Mouse (Mus musculus) MEL (cell line): Measurements from ENCODE around the gene Acsl5.
A peak's percentile ranks its signal among the peaks of the same experiment; 100 is the strongest.

Experiments used
- E2F4 ChIP-seq: IDR thresholded peaks from 2 replicates; pipeline ENCODE4 v1.6.1; 2011; ENCODE audit warnings: low read depth, low read length, improper control_type of control experiment, borderline replicate concordance
- GATA1 ChIP-seq: IDR thresholded peaks from 2 replicates; pipeline ENCODE4 v1.6.1; 2011; ENCODE audit warnings: low read depth, low read length, improper control_type of control experiment
- MAFK ChIP-seq: IDR thresholded peaks from 2 replicates; pipeline ENCODE4 v1.6.1; 2011; ENCODE audit warnings: low read depth, mild to moderate bottlenecking, low read length, improper control_type of control experiment, borderline replicate concordance
- MAX ChIP-seq: IDR thresholded peaks from 2 replicates; pipeline ENCODE4 v1.6.1; 2011; ENCODE audit warnings: low read length, improper control_type of control experiment
- POLR2A ChIP-seq, 2 experiments: IDR thresholded peaks; 2 replicates each; pipeline ENCODE4 v1.6.1; 2011 to 2012; ENCODE audit warnings: low read length in 2 of 2, mild to moderate bottlenecking in 2 of 2, control low read depth in 1 of 2, improper control_type of control experiment in 1 of 2, low read depth in 1 of 2, moderate library complexity in 1 of 2; ENCODE audit not compliant: control insufficient read depth in 1 of 2, insufficient read depth in 1 of 2, poor library complexity in 1 of 2
- POLR2AphosphoS2 ChIP-seq: IDR thresholded peaks from 2 replicates; pipeline ENCODE4 v1.6.1; 2011; ENCODE audit warnings: low read length, improper control_type of control experiment
- TAL1 ChIP-seq: IDR thresholded peaks from 2 replicates; pipeline ENCODE4 v1.6.1; 2012; ENCODE audit warnings: mild to moderate bottlenecking, inconsistent platforms, low read length, moderate library complexity, mixed read lengths
- TBP ChIP-seq: IDR thresholded peaks from 2 replicates; pipeline ENCODE4 v1.8.0; 2011; ENCODE audit warnings: low read depth, low read length, improper control_type of control experiment
- ZC3H11A ChIP-seq: IDR thresholded peaks from 2 replicates; pipeline ENCODE4 v1.6.1; 2012; ENCODE audit warnings: low read depth, mild to moderate bottlenecking, inconsistent platforms, low read length, improper control_type of control experiment
- ZMIZ1 ChIP-seq: IDR thresholded peaks from 2 replicates; pipeline ENCODE4 v1.6.1; 2012; ENCODE audit warnings: low read depth, mild to moderate bottlenecking, inconsistent platforms, low read length, improper control_type of control experiment, moderate library complexity

DNA sequence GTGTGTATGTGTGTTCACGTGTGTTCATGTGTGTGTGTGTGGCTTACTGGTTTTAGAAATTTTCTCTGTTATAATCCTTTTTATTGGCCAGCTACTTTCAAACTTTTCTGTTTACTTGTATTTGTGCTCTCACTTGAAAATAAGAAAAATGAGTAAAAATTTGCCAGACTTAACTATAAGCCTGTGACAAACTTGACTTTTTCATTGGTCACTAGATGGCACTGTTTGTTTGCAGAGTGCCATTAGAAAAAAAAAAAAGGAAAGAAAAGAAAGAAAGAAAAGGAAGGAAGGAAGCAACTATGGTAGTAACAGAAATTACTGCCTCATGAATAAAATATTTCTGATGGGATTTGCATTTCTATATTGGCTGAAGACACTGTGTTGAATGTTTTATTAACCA, 84.1 kb downstream of the Acsl5 start:
- TF ChIP-seq POLR2AphosphoS2 (no peak), GATA1 (no peak), TBP (no peak), E2F4 (no peak), POLR2A (IDR thresholded peaks at IDR 0.05; ENCODE audit: control insufficient read depth in 1 of 2, insufficient read depth in 1 of 2, low read depth in 1 of 2, low read length in 2 of 2, poor library complexity in 1 of 2) (no peak), TAL1 (no peak), MAFK (no peak), ZMIZ1 (no peak), MAX (no peak), ZC3H11A (peak; percentile 79)
